Mouse (Mus musculus): Measurements from ENCODE around the gene Gpr22. TPM values are rescaled to one million over a fixed set of nuclear protein-coding genes. Genes with fewer than 3 reads are reported as not detected.

Gene Gpr22
- polyA plus RNA-seq (2012; rRNA removed) = 8.3 and 9.4 TPM in 2 replicates

DNA sequence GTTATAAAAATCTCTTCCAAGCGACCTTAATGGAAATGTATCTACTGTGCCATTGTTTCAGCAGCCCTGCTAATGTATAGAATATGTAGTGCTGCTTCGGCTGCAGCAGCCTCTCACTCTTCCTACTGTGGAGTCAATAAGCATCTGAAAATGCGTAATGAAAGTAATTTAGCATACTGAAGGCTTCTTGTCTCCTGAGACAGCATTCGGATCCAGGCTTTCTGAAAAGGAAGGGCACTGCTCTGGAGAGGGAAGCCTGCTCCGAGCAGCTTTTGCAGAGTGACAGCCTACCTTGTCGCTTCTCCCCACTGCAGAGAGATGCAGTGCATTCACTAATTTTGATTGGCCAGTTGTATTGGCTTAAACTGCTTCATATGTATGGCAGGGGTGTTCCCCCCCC is at the start of gene Gpr22:
TSS of gene Gpr22 (minus strand) at position 348 of the 400 bp plus-strand sequence.

Other genes starting within 250 kb of the Gpr22 start
- 11.9 and 13.2 TPM in 2 replicates for gene Cbll1, start 214.3 kb downstream of the Gpr22 start, polyA plus RNA-seq (2012; rRNA removed)
- gene Slc26a4, start 154.0 kb downstream of the Gpr22 start, polyA plus RNA-seq (2012; rRNA removed) = 0.22 and 0.31 TPM in 2 replicates
- 12.8 and 14.3 TPM in 2 replicates for gene Bcap29, start 79.3 kb downstream of the Gpr22 start, polyA plus RNA-seq (2012; rRNA removed)
- gene Dus4l, start 59.1 kb downstream of the Gpr22 start, polyA plus RNA-seq (2012; rRNA removed) = 8.5 and 10.1 TPM in 2 replicates
- gene Cog5, start 59.1 kb downstream of the Gpr22 start, polyA plus RNA-seq (2012; rRNA removed) = 30.6 and 30.8 TPM in 2 replicates
- 43.5 and 44.2 TPM in 2 replicates for gene Hbp1, start 236.6 kb upstream of the Gpr22 start, polyA plus RNA-seq (2012; rRNA removed)

All from central nervous system, embryonic 18 days (tissue).